9 mouse cellular contexts compared by ENCODE assay signal in genomic region chr2:156488166-156488814, GRCm38 (mm10). TPM values are rescaled to one million over a fixed set of nuclear protein-coding genes. Genes with fewer than 3 reads are reported as not detected.
DNase-seq lines count a peak whose midpoint lies in the region; ATAC-seq lines count a peak whose summit lies in the region.
"Had no signal": no experiment of that assay in that cellular context is flagged by ENCODE, and none has a peak within 500 bp of the region (broad histone marks: within the 10 kb centered on the region; RNA-seq: fewer than 3 reads in every experiment).

No protein-coding gene starts in this region.

- H3K4me1 ChIP-seq in midbrain, embryonic 12.5 days = peaks cover 20% of the 10 kb centered on the region
- H3K4me1 ChIP-seq in midbrain, embryonic 15.5 days = peaks cover 37% of the 10 kb centered on the region

- H3K9ac ChIP-seq in midbrain, embryonic 12.5 days (replicated peaks) = no peak overlapping the region
- no peak overlapping the region for H3K9ac ChIP-seq in midbrain, embryonic 15.5 days

- no peaks in the 10 kb centered on the region for H3K9me3 ChIP-seq in midbrain, embryonic 12.5 days
- H3K9me3 ChIP-seq in midbrain, embryonic 15.5 days = no peaks in the 10 kb centered on the region

- WGBS in midbrain, embryonic 12.5 days = 65% methylated on average over 8 of the region's 8 CpGs
- 55% methylated on average over 8 of the region's 8 CpGs for WGBS in midbrain, embryonic 15.5 days

- H3K4me2 ChIP-seq in midbrain, embryonic 12.5 days (replicated peaks) = no peak overlapping the region
- no peak overlapping the region for H3K4me2 ChIP-seq in midbrain, embryonic 15.5 days

- 0 out of 2 replicates have a peak overlapping the region, but pooled peaks have one; percentile 4 for H3K27ac ChIP-seq in midbrain, embryonic 12.5 days (replicated peaks)
- H3K27ac ChIP-seq in midbrain, embryonic 15.5 days = no peak overlapping the region

- no peak for ATAC-seq in midbrain, embryonic 12.5 days (ENCODE audit: low FRiP score, low read depth)
- no peak for ATAC-seq in midbrain, embryonic 15.5 days (replicated peaks)

- DNase-seq in adrenal gland, adult (ENCODE audit: inconsistent age in 2 of 2, low spot score in 1 of 2) = peak; percentile 50 to 84
- no peak for DNase-seq in adrenal gland, adult 18-20 months (ENCODE audit: low spot score in 2 of 2)
- peak; percentile 57 to 84 for DNase-seq in cerebellum, postnatal 14 days
- peak; percentile 35 to 58 for DNase-seq in heart, postnatal 36 days
- DNase-seq in layer of hippocampus, adult 8-10 months (ENCODE audit: low spot score in 2 of 2) = no peak
- no peak for DNase-seq in layer of hippocampus, adult 11-12 months (ENCODE audit: low spot score)
- DNase-seq: thymus, postnatal 14 days had no signal

- intact Hi-C loops in heart, postnatal 36 days (cut with DNase I) = no loop called here

- no peaks in the 10 kb centered on the region for H3K36me3 ChIP-seq in midbrain, embryonic 12.5 days
- no peaks in the 10 kb centered on the region for H3K36me3 ChIP-seq in midbrain, embryonic 15.5 days (replicated peaks)

- peaks cover 3% of the 10 kb centered on the region; the same call in 1 of the 2 replicates for H3K27me3 ChIP-seq in midbrain, embryonic 12.5 days
- H3K27me3 ChIP-seq in midbrain, embryonic 15.5 days (replicated peaks) = no peaks in the 10 kb centered on the region

- H3K4me3 ChIP-seq in midbrain, embryonic 12.5 days = no peak overlapping the region
- H3K4me3 ChIP-seq in midbrain, embryonic 15.5 days = no peak overlapping the region

RNA-seq across cellular contexts. Expression of gene Aar2, which starts 59.1 kb away (rescaled TPM):
- total RNA-seq in adrenal gland, adult 18-20 months (2021) = 10 to 100 TPM; 34.8 to 34.9 TPM
- 41.2 and 46.0 TPM in 2 replicates for polyA plus RNA-seq in midbrain, embryonic 12.5 days (2016; fragmentation: Nextera tagmentation; extraction: Ambion mirVana)
- polyA plus RNA-seq in midbrain, embryonic 15.5 days (2015; fragmentation: Nextera tagmentation; extraction: Ambion mirVana) = 46.1 and 47.9 TPM in 2 replicates
- total RNA-seq in heart, postnatal 36 days (2021) = 10 to 100 TPM; 22.1 to 28.0 TPM
- 10 to 100 TPM; 35.7 to 39.3 (median 37.2) TPM for total RNA-seq in layer of hippocampus, adult 8-10 months (2022)

Comparison
In these comparisons a context has a peak if more than half of its experiments do, and no peak if none do; other contexts are left out.
1. DNase-seq: peak in adrenal gland, adult (2 of 2), cerebellum, postnatal 14 days (2 of 2) and heart, postnatal 36 days (2 of 2); none in adrenal gland, adult 18-20 months (0 of 2), layer of hippocampus, adult 8-10 months (0 of 2) and layer of hippocampus, adult 11-12 months (single experiment).